Mouse (Mus musculus) myocyte (in vitro differentiated cells): ENCODE measurements around the gene Txnrd1. TPM values are rescaled to one million over a fixed set of nuclear protein-coding genes. Genes with fewer than 3 reads are reported as not detected.

Experiments used
- H3K27me3 ChIP-seq: one replicate; pipeline ENCODE4 v1.6.1; 2011; ENCODE audit not compliant: control insufficient read depth, insufficient read depth, insufficient read length
- H3K36me3 ChIP-seq: one replicate; pipeline ENCODE4 v1.6.1; 2011; ENCODE audit not compliant: control insufficient read depth, insufficient read depth
- H3K4me2 ChIP-seq: one replicate; pipeline ENCODE4 v1.6.1; 2011; ENCODE audit warnings: low read depth, control low read depth
- H3K4me3 ChIP-seq: one replicate; pipeline ENCODE4 v1.5.1; 2011; ENCODE audit warnings: mild to moderate bottlenecking, control low read depth, moderate library complexity
- H3K79me2 ChIP-seq: one replicate; pipeline ENCODE4 v1.6.1; 2011; ENCODE audit not compliant: control insufficient read depth, insufficient read depth
- H3ac ChIP-seq: one replicate; pipeline ENCODE4 v1.6.1; 2011; ENCODE audit not compliant: control insufficient read depth, insufficient read length
- CEBPB ChIP-seq: IDR thresholded peaks from 2 replicates; pipeline ENCODE4 v1.6.1; 2011; ENCODE audit warnings: mild to moderate bottlenecking, moderate library complexity; ENCODE audit not compliant: poor library complexity, insufficient read depth, severe bottlenecking
- E2F4 ChIP-seq: IDR thresholded peaks from one replicate; pipeline ENCODE4 v1.6.1; 2011; ENCODE audit warnings: mild to moderate bottlenecking, control low read depth, moderate library complexity; ENCODE audit not compliant: insufficient read depth
- MAX ChIP-seq: IDR thresholded peaks from one replicate; pipeline ENCODE4 v1.6.1; 2011; ENCODE audit warnings: low read depth, mild to moderate bottlenecking, control low read depth
- MYOD1 ChIP-seq, 3 experiments: IDR thresholded peaks; one replicate each; pipeline ENCODE4 v1.6.1; 2011; ENCODE audit warnings: control low read depth in 2 of 3, low read depth in 2 of 3, mild to moderate bottlenecking in 2 of 3, moderate library complexity in 1 of 3; ENCODE audit not compliant: insufficient read length in 2 of 3, control insufficient read depth in 1 of 3
- MYOG ChIP-seq, 3 experiments: IDR thresholded peaks; one replicate each; pipeline ENCODE4 v1.6.1; 2011; ENCODE audit warnings: control low read depth in 2 of 3, low read depth in 2 of 3, mild to moderate bottlenecking in 2 of 3; ENCODE audit not compliant: insufficient read length in 2 of 3, control insufficient read depth in 1 of 3, insufficient read depth in 1 of 3
- POLR2A ChIP-seq: IDR thresholded peaks from one replicate; pipeline ENCODE4 v1.6.1; 2011; ENCODE audit warnings: low read depth, mild to moderate bottlenecking, control low read depth, moderate library complexity; ENCODE audit not compliant: insufficient read length
- POLR2AphosphoS2 ChIP-seq: IDR thresholded peaks from one replicate; pipeline ENCODE4 v1.6.1; 2011; ENCODE audit warnings: low read depth, control low read depth; ENCODE audit not compliant: insufficient read length
- REST ChIP-seq: IDR thresholded peaks from one replicate; pipeline ENCODE4 v1.6.1; 2011; ENCODE audit warnings: mild to moderate bottlenecking, control low read depth, moderate library complexity; ENCODE audit not compliant: insufficient read depth, insufficient read length
- SRF ChIP-seq: IDR thresholded peaks from one replicate; pipeline ENCODE4 v1.6.1; 2011; ENCODE audit warnings: low read depth; ENCODE audit not compliant: control insufficient read depth, insufficient read length
- TCF12 ChIP-seq: IDR thresholded peaks from one replicate; pipeline ENCODE4 v1.6.1; 2011; ENCODE audit warnings: mild to moderate bottlenecking, control low read depth; ENCODE audit not compliant: poor library complexity, insufficient read depth, severe bottlenecking
- TCF3 ChIP-seq: IDR thresholded peaks from one replicate; pipeline ENCODE4 v1.6.1; 2011; ENCODE audit warnings: low read depth, control low read depth; ENCODE audit not compliant: insufficient read length
- USF1 ChIP-seq: IDR thresholded peaks from one replicate; pipeline ENCODE4 v1.6.1; 2011; ENCODE audit warnings: low read depth, mild to moderate bottlenecking, control low read depth, moderate library complexity
- polyA plus RNA-seq: library from polyadenylated mRNA; unstranded; fragments of >200 nt; fragmentation: generic; extraction: Trizol; gene quantifications from one replicate; pipeline ENCODE4 v1.2.1, GENCODE M21; 2012; ENCODE audit warnings: missing spikeins

Txnrd1 gene
- polyA plus RNA-seq, 1 experiment: 77.0 TPM

DNA sequence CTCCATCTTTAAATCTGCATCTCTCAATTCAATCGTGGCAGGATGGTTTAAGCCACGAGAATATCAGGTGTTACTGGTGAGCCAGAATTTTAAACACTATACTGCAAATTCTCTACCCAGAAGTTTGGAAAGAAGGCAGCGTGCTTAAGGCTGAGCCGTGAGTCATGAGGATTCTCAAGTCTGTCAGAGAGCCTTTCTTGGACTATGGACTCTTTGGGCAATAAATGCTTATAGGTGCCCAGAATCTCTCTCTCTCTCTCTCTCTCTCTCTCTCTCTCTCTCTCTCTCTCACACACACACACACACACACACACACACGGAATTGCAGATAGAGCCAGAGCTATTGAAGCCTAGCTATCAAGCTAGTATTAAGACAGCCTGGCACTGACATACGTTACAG, 102.0 kb downstream of the Txnrd1 start:
- no peak overlapping the region for H3K4me2 ChIP-seq
- H3K79me2 ChIP-seq: no peaks in the 10 kb centered on the region
- H3K27me3 ChIP-seq: no peaks in the 10 kb centered on the region
- TF ChIP-seq E2F4: no peak
- TF ChIP-seq TCF12: no peak
- TF ChIP-seq MYOD1 (IDR thresholded peaks at IDR 0.05; ENCODE audit: control insufficient read depth in 1 of 3, insufficient read length in 2 of 3, low read depth in 2 of 3): no peak
- TF ChIP-seq MYOG (IDR thresholded peaks at IDR 0.05; ENCODE audit: control insufficient read depth in 1 of 3, insufficient read depth in 1 of 3, insufficient read length in 2 of 3, low read depth in 2 of 3): no peak
- TF ChIP-seq USF1: no peak
- TF ChIP-seq CEBPB: no peak
- TF ChIP-seq POLR2A: no peak
- TF ChIP-seq MAX: no peak
- TF ChIP-seq SRF: no peak
- TF ChIP-seq REST: no peak
- no peak for TF ChIP-seq POLR2AphosphoS2
- TF ChIP-seq TCF3: no peak
- H3ac ChIP-seq: no peak overlapping the region
- H3K4me3 ChIP-seq: no peak overlapping the region
- H3K36me3 ChIP-seq: no peaks in the 10 kb centered on the region

Other genes starting within 250 kb of the Txnrd1 start
- 13.4 TPM for gene 1190007I07Rik, start 210.7 kb upstream of the Txnrd1 start, polyA plus RNA-seq
- gene Tdg, start 204.1 kb upstream of the Txnrd1 start, polyA plus RNA-seq: 18.2 TPM
- gene Glt8d2, start 143.3 kb upstream of the Txnrd1 start, polyA plus RNA-seq: 2.8 TPM
- 13.0 TPM for gene Hcfc2, start 137.8 kb upstream of the Txnrd1 start, polyA plus RNA-seq
- 7.4 TPM for gene Nfyb, start 69.8 kb upstream of the Txnrd1 start, polyA plus RNA-seq
- 0.43 TPM for gene Eid3, start 32.7 kb downstream of the Txnrd1 start, polyA plus RNA-seq
- gene Chst11, start 151.5 kb downstream of the Txnrd1 start, polyA plus RNA-seq: 12.1 TPM